Mouse (Mus musculus) neural tube, postnatal 0 days (tissue): Measurements from ENCODE around the gene Zbtb42. TPM values are rescaled to one million over a fixed set of nuclear protein-coding genes. Genes with fewer than 3 reads are reported as not detected.

Experiments
- microRNA-seq: library from miRNA; unstranded; fragments of <30 nt; microRNA quantifications from one replicate; pipeline ENCODE4, GENCODE M21; 2016
- polyA plus RNA-seq: library from polyadenylated mRNA; unstranded; fragments of >200 nt; fragmentation: Nextera tagmentation; extraction: Ambion mirVana; gene quantifications from 2 replicates; pipeline ENCODE4 v1.2.1, GENCODE M21; 2015

Zbtb42 gene
- polyA plus RNA-seq = 1.6 and 2.0 TPM in 2 replicates

DNA sequence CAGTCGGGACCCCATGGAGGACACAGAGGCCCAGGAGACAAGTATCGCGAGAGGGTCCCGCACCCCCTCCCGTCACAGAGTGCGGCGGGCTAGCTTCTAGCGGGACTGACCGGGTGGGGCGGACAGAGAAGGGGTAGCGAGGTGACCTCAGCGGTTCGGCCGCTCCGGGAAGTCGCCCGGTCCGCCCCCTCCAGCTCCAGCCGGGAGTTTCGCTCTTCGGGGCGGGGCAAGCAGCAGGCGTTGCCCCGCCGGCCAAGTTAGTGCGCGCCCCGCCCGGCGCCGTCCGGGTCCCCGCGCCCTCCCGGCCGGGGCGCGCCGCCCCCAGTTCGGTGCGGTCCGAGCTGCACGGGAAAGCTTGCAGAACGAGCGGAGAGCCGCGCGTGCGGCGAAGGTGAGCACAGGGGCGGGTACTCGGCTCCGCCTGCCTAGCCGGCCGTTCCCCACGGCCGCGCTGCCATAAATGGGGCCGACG, at the start of gene Zbtb42:
TSS of gene Zbtb42 (plus strand) at position 274 of the 472 bp plus-strand sequence.

DNA sequence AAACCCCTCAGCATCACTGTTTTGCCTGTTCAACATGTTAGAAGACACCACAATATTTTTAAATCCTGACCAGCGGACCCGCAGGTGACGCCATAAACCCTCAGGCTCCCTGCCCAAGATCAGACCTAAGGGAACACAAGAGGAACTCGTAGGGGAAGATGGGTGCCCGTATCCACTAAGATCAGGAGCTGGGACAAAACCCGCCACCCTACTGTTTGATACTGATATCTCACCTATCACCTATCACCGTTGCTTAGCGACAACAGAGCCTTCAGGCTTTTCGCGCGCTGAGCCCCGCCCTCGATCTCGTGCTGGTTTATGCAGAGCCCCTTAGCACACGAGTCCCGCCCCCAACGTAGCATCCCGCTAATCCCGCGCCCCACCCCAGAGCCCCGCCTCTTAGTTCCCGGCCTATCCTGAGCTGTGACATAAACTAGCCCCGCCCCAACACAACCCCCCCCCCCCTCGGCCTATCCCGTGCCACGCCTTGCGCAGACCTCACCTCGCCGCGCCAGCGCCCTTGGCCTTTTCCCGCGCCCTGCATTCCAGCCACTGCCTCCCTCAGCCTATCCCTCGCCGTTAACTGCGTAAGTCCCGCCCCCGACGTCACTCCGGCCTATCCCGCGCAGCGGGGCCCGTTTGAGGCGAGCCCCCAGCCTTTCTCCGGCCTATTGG, 34.3 kb upstream of the Zbtb42 start, which contains the start of gene Siva1:
TSS of gene Siva1 (plus strand) at position 500 of the 675 bp plus-strand sequence.

DNA sequence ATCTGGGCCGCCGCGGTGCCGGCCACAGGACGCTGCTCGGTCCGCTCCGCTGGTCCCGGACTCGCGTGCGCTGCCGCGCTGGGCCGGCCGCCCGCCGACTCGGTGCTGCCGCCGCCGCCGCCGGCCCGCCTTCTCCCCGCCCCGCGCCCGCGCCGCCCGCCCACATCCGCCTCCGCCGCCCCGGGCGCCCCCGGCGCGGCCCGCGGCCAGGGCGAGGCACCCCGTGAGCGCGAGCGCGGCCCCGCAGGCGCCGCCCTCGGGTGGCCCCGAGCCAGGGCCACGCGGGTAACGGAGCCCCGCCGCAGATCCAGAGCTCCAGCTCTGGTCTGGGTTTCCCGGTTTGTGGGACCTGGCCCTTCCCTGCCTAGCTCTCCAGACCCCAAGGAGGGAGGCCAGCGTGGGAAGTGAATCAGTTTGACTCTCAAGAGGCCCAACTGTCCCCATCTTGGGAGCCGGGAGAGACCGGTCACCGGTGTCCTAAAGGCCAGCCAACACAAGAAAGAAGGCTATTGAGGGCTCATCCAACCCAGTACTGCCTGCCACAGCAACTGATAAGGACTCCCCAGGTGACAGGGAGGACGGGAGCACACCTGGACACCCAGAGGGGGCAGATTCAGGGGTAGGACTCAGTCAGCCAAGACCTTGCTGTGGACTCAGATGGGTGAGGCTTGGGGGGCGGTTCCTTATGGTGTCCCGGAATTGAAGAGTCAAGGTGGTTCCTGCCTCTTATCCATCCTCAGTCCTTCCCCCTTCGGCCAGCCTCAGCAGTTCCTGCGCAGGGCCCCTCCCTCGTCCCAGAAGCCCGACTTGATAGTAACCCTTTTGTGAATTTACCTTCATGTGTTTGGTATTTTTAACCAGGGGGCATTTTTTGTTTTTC, 4.3 kb upstream of the Zbtb42 start, which contains the start of gene Akt1:
TSS of gene Akt1 (minus strand) at position 753 of the 880 bp plus-strand sequence.

DNA sequence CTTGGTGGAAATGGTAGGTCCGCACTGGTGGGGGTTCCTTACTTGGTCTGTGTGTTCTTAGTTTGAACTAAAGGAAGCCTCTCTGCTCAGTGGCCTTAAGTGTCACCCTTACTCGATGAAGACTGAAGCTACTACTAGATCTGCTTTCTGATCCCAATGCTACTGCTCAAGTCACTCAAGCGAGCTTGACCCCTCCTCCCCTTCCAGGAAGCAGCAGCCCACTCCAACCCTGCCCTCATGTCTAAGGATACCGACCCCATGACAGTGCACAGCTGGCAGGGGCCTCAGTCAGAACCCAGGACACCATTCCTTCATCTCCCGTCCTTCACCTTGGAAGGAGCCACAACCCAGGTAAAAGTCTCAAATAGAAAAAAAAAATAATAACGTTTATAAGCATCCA, 41.6 kb downstream of the Zbtb42 start, which contains the start of gene Cep170b:
TSS of gene Cep170b (plus strand) at position 240 of the 400 bp plus-strand sequence.

Small RNAs within 50 kb of the gene (microRNA-seq; reads per million reads assigned to microRNA genes)
- gene Mir6939 = 0.87 reads per million

Other genes starting within 250 kb of the Zbtb42 start
- 0.08 and 0.22 TPM in 2 replicates for gene A530016L24Rik, start 189.4 kb upstream of the Zbtb42 start, polyA plus RNA-seq
- 93.9 and 104 TPM in 2 replicates for gene Tmem179, start 162.1 kb upstream of the Zbtb42 start, polyA plus RNA-seq
- 2.0 and 2.3 TPM in 2 replicates for gene Inf2, start 90.0 kb upstream of the Zbtb42 start, polyA plus RNA-seq
- gene Adssl1, start 58.8 kb upstream of the Zbtb42 start, polyA plus RNA-seq = 10.4 and 11.3 TPM in 2 replicates
- 49.8 and 51.8 TPM in 2 replicates for gene Siva1, start 34.1 kb upstream of the Zbtb42 start, polyA plus RNA-seq
- gene Akt1, start 3.9 kb upstream of the Zbtb42 start, polyA plus RNA-seq = 115 and 131 TPM in 2 replicates
- 41.4 and 45.2 TPM in 2 replicates for gene Cep170b, start 41.6 kb downstream of the Zbtb42 start, polyA plus RNA-seq
- 12.0 and 14.3 TPM in 2 replicates for gene Pld4, start 81.8 kb downstream of the Zbtb42 start, polyA plus RNA-seq
- gene Ahnak2, start 123.8 kb downstream of the Zbtb42 start, polyA plus RNA-seq = 8.2 and 9.1 TPM in 2 replicates
- gene Clba1, start 130.1 kb downstream of the Zbtb42 start, polyA plus RNA-seq = 20.0 and 22.4 TPM in 2 replicates
- 15.8 and 17.2 TPM in 2 replicates for gene Cdca4, start 150.6 kb downstream of the Zbtb42 start, polyA plus RNA-seq
- 0.08 TPM in 1 of 2 replicates, not detected in the other for gene Gpr132, start 189.4 kb downstream of the Zbtb42 start, polyA plus RNA-seq